Mouse (Mus musculus): ENCODE measurements around the gene Prc1.

DNA sequence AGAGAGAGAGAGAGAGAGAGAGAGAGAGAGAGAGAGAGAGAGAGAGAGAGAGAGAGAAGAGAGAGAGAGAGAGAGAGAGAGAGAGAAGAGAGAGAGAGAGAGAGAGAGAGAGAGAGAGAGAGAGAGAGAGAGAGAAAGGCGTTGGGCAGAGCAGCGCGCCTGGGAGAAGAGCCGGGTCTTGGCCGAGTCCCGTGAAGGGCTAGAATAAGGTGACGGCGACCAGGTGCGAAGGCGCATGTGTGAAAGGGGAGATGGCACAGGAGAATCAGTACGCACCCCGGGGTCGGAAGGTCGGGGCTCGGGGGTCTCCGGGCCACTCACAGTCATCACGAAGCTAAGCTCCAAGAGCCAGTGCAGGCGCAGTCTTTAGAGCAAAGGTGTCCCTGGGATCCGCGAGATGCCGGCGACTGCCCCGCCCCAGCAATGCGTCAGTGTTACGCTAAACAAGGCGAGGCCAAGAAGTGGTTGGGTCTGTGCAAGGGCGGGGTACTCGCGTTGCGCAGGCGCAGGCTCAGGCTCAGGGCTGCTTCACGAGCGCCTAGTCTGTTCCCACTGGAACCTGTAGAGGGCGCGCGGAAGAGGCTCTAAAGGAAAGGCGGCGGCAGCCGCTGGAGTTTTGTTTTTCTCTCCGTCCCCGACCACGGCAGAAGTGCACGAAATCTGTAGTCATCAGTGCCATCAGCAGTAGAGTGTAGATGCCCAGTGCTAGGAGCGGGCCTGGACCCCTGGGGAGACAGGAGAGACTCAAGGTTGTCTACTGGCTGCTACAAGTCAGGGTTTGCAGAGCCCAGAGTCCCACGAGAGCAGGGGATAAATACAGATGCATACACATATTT lies 45.8 kb downstream of the Prc1 start:
- no peak for TF ChIP-seq HCFC1 (IDR thresholded peaks at IDR 0.05; ENCODE audit: borderline replicate concordance, insufficient read depth, low read length)
- no peak for TF ChIP-seq ZNF384 (IDR thresholded peaks at IDR 0.05; ENCODE audit: low read depth, low read length)
- TF ChIP-seq ZC3H11A (IDR thresholded peaks at IDR 0.05; ENCODE audit: borderline replicate concordance, low read depth, low read length) = no peak
- no peak for TF ChIP-seq MAFK (IDR thresholded peaks at IDR 0.05; ENCODE audit: insufficient read depth, low read depth, low read length)
